Mouse (Mus musculus) bone marrow, adult 2 months (tissue): ENCODE data around the gene Map1lc3a.

Experiments
- CTCF ChIP-seq: fragments of 200-500 bp; IDR thresholded peaks from 2 replicates; pipeline ENCODE4 v1.5.1; 2011; ENCODE audit warnings: low read length, control low read depth; ENCODE audit not compliant: control insufficient read depth, insufficient read depth
- POLR2A ChIP-seq: fragments of 200-500 bp; IDR thresholded peaks from 2 replicates; pipeline ENCODE4 v1.6.1; 2011; ENCODE audit warnings: low read depth, mild to moderate bottlenecking, control low read depth, low read length, borderline replicate concordance; ENCODE audit not compliant: control insufficient read depth

DNA sequence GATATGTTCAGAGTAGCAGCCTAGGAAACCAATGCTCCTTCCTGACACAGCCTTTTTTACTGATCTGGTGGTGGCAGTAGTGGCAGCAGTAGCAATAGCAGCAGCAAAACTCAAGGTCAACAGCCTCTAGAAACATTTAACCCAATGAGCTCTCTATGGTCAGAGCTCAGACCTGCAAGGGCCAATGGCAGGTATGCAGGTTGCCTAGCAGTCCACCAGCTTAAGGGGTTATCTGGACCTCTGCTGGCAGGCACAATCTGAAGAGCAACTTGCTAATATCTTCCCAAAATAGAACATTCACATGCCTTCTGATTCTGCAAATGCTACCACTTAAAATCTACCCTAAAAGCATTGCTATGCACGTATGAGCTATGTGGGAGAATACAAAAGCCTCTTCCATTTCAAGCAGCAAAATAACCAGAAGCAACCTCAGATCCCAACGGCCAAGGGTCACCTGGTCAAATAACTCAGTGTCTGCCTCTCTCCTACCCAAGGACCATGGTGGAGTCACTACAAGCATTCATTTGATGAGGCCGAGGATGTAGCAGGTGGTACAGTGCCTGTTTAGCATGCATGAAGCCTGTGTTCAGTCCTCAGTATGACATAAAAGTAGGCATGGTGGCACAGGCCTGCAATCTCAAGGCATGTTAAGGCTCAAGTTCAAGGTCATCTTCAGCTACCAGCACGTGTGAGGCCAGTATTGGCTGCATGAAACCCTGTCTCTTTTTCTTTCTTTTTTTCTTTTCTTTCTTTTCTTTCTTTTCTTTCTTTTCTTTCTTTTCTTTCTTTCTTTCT lies 11.6 kb downstream of the Map1lc3a start:
- no peak for TF ChIP-seq POLR2A
- TF ChIP-seq CTCF: no peak
